Mouse (Mus musculus): ENCODE measurements around the gene Tnk2.

Tnk2 gene

GRCm38 (mm10) chr16:32660557-32661321 lies 17.1 kb downstream of the Tnk2 start:
- peak; percentile 56 for DNase-seq

DNA sequence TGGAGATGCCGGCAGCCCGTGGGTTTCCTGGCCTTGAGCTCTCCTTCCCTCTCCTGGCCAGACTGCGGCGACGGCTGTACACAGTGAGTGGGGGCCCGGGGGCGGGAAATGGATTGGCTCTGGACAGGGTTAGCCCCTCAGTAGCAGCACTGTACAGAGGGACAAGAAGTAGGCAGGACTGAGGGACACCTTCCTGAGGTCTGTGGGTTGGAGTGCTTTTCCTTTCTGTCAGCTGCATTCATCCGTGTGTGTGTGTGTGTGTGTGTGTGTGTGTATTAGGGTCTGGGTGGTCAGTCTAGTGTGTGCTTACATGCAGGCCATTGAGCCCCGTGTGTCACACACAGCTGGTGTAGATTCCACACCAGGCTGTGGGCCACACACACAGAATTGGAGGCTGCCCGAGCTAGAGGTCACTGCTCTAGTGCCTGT lies 17.8 kb downstream of the Tnk2 start:
- DNase-seq, result no peak

DNA sequence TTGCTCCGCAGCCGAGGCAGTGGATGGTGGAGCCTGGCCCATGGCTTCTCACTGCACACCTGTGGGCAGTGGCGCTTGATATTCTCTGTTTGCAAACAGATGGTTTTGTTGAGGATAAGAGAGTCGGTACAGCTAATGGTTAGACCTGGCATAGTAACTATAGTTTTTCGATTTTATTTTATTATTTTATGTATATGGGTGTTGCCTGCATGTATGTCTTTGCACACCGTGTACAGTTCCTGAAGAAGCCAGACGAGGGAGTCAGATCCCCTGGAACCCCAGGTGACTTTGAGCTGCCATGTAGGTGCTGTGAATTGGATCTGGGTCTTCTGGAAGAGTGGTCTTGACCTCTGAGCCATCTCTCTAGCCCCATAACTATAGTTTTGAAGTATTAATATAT lies 18.7 kb downstream of the Tnk2 start:
- no peak for DNase-seq

DNA sequence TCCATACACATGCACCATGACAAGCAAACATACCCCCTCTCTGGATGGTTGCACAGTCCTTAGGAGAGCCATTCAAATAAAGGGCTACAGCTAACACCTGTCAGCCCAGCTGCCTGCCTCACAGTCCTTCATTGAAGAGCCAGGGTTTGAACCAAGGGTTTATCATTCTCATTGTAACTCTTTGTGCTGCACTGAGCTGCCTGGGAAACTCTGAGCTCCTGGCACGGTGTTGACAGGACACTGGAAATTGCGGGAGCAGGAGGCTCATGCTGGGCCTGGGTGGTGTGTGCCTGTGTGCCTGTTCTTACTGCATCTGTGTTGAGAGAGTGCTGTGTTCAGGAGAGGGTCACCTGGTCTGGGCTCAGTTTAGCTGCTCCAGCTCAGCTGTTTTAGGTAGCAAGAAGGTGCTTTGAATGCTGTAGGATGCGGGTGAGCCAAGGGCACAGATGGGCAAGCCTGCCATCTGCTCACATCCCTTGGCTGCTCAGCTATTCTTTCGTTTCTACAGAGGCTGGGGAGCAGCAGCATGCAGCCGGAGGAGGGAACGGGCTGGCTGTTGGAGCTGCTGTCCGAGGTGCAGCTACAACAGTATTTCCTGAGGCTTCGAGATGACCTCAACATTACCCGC lies 19.7 kb downstream of the Tnk2 start:
- no peak for DNase-seq

DNA sequence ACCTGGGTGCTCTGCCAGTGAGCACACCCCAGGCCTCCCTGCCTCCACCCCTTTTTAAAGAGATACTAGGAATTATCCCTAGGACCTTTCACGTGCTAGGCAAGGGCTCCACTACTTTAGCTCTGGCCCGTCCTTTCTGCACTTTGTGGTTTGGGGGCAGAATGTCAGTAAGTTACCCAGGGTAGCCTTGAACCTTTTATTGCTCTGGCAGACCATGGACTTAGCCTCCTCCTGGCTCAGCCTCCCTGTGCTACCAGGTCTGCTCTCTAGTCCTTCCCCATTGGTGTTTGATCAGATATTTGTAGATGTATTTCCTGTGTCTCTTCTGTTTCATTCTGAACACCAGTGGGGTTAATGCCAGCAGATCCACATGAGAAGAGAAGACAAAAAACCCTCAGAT lies 20.5 kb downstream of the Tnk2 start:
- DNase-seq, result no peak

- no peak for DNase-seq
Measured at GRCm38 (mm10) chr16:32665851-32666665, 22.4 kb downstream of the Tnk2 start.

GRCm38 (mm10) chr16:32666671-32667551 lies 23.2 kb downstream of the Tnk2 start:
- no peak for DNase-seq

GRCm38 (mm10) chr16:32667552-32667872 lies 23.8 kb downstream of the Tnk2 start:
- DNase-seq, result no peak

GRCm38 (mm10) chr16:32668030-32668429 lies 24.4 kb downstream of the Tnk2 start:
- DNase-seq, result no peak

- no peak for DNase-seq
Measured at GRCm38 (mm10) chr16:32668472-32668871, 24.8 kb downstream of the Tnk2 start.

DNA sequence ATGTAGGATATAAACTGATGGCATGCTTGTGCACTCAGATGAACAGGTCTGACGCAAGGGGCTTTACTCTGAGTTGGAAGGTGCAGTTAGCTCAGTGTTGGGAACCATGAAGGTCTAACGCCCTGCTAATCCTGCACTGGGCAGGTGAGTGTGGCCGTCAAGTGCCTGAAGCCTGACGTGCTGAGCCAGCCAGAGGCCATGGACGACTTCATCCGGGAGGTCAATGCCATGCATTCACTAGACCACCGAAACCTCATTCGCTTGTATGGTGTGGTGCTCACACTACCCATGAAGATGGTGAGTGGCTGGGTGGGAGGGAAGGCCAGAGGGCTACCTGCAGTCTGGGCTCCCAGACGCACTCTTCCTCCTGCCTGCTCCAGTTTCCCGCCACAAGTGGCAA lies 25.6 kb downstream of the Tnk2 start:
- no peak for DNase-seq

DNA sequence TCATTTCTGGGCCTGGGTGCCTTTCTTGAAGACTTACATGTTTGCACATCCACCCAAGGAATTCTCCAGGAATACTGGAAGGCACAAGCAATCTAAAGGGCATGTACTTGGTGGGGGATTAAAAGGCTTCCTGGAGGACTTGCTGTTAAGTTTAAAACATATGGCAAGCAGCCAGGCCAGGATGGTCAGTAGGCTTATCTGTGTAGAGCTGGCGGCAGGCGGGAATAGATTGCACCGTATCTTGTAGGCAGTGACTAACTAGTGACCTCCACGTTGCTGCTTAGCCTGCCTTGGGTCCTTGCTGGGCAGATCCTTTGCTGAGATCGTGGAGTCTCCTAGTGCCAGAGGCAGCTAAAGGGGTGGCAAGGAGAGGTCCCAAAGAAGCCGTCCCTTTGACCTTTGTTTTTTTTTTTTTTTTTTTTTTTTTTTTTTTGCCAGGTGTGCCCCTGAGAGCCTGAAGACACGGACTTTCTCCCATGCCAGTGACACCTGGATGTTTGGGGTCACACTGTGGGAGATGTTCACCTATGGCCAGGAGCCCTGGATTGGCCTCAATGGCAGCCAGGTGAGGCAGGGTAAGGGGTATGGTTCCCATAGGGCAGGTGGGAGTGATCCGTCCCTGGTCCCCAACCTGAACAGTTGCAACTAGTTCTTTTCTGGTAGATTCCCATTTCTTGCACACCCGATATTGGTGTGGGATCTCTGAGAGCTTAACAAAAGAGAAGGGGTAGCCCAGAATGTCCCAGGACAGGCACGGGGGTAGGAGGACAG lies 26.9 kb downstream of the Tnk2 start:
- DNase-seq, result no peak

GRCm38 (mm10) chr16:32671206-32671887 lies 27.7 kb downstream of the Tnk2 start:
- no peak for DNase-seq

- DNase-seq, result no peak
Measured at GRCm38 (mm10) chr16:32672250-32672649, 28.6 kb downstream of the Tnk2 start.

DNA sequence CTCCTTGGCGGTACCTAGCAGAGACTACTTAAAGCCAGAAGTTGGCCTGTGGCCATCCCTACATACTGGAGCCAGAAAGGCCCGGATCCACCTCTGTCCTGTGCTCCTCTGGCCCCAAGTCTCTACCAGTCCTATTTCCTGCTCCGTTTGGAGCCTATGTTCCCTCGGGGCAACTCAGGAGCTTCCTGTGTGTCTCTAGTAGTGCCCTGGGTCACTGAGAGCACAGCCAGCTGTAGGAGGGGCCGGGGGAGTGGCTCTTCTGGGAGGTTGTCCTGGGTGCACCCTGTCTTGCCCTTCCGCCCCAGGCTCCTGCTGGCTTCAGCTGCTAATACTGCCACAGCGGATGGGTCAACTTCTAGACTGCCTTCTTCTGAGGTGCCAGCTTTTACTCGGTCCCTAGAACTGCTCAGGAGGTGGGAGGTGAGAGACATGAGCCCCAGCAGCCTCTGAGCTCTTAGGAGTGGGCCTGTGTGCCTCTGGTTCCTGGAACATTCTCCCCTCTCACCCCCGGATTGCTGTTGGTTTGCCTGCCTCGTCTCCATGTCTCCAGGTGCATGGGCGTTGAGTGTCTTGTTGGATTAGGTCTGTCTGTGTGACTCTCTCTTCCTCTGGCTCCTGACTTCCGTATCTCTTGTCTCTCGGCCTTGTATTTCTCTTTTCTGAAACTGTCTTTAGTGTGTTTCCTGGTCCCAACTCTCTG lies 29.3 kb downstream of the Tnk2 start:
- DNase-seq, result no peak

- DNase-seq, result no peak
Measured at GRCm38 (mm10) chr16:32674121-32674740, 30.6 kb downstream of the Tnk2 start.

GRCm38 (mm10) chr16:32677040-32677700 lies 33.5 kb downstream of the Tnk2 start:
- DNase-seq, result no peak

- no peak for DNase-seq
Measured at GRCm38 (mm10) chr16:32677903-32678302, 34.2 kb downstream of the Tnk2 start.

- DNase-seq, result no peak
Measured at GRCm38 (mm10) chr16:32678812-32679211, 35.1 kb downstream of the Tnk2 start.

DNA sequence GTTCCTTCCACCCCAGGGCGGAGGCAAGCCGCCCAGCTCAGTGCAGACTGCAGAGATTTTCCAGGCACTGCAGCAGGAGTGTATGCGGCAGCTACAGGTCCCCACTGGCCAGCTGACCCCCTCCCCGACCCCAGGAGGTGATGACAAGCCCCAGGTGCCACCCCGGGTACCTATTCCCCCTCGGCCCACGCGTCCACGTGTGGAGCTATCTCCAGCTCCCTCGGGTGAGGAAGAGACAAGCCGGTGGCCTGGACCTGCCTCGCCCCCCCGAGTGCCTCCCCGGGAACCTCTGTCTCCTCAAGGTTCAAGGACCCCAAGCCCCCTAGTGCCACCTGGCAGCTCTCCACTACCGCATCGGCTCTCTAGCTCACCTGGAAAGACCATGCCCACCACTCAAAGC lies 36.3 kb downstream of the Tnk2 start:
- DNase-seq, result no peak

All from right cerebral cortex, postnatal 25 days (tissue).